Mouse (Mus musculus): ENCODE results near the gene Ppp5c.

Ppp5c gene

DNA sequence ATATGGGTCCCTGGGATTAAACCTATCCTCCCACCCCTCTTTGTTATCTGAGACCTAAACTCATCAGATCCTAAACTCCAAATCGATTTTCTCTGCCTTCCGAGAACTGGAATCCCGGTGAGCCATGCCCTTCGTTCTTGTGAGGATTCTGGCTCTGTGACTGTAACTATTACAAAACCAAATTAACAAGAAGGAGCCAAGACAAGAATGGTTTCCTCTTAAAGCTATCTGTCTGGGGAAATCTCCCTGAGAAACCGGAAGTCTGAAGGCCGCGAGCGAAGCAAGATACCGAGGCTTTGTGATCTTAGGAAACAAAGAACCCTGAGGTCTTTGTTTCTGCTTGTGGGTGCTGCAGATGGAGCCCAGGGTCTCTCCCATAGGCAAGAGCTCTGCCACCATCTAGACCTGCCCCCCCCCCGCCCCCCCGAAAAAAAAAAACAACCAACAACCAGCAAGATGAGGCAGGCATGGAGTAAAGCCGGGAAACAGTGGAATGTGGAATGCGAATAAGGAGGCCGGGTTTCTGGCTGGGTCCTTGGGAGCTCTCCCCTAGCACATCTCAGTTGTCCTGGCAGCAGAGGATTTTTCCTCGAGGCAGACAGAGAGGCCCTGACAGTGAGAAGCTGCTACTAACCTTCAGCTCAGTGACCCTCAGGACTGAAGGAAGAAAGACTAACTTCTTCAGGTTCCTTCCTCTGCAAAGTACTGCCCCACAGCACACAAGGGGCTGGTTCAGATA is 37.5 kb downstream of the Ppp5c start:
- in situ Hi-C loops (cut with MboI, MseI) = loop anchor here in 1 of 2 experiments (10.0 kb wide), 1 partner anchor 45 kb away; the partner anchor contains the start of gene Pnmal2

DNA sequence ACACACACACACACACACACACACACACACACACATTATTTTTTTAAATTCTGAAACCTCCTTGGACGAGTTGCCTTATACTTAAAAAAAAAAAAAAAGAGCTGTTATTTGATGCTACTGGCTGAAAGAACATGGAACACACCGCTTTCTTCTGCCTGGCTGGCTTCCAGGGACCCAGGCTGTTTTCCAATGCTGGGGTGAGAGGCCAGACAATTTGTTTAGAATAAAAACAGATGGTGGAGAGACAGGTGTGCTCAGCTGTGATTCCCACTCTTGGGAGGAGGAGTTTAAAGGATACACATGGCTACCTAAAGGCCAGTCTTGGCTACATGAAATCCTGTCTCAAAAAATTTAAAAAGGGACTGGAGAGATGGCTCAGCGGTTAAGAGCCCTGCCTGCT is 39.3 kb downstream of the Ppp5c start:
- in situ Hi-C loops (cut with MboI, MseI) = no loop called here

DNA sequence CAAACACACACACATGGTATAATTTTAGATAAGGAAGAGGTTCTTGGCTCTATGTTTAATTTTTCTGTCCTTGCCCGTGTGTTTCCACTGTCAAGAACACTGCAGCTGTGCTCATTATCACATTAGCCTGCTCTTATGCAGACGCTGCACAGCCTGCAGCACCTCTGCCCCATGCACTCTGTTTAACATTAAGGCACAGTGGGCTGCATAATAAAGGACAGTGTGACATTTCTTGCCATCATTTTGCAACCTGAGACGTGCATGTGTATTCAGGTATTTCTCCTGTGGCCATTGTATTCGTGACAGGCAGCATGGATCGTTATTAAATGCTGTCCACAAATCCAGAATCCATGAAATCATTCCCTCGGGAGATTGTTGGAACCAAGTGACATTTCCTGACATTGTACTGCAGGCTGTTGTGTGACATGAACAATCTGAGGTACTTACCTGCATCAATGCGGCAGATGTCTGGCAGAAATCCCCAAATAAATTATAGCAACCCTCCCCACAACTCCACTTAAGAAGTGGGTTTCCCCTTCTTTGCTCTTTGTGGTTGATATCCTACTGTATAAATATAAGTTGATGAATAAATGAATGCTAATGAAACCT is 40.1 kb downstream of the Ppp5c start:
- in situ Hi-C loops (cut with MboI, MseI) = no loop called here

DNA sequence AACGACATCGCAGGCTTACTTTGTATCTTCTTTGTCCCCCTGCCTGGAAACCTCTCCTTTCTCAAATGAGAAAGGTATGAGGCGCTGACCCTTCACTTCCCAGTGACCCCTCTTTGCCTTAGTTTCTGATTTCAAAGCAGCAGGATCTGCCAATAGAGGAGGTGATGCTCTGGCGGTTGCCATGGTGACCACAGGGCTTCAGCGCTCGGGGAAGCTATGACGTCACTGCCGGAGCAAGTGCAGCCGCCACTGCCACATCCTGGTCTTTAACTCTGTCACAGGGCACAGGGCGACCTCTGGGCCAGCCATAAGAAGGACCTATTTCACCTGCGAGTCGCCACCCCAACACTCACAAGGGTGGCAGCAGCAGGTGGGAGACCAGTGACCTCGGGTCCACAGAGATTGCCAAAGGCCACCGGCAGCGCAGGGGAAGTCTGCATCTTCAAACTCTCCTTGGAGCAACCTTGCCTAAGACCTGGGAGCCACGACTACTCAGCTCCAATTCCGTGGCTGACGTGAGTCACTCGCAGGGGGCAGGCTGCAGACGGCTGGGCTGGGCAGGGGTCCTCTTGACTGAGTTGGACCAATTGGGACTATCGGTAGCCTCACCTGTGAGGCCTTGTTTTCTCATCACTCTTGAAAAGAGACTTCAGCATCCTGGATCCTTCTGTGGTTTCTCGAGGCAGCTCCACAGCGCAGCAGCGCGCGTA is 44.7 kb downstream of the Ppp5c start, which contains the start of gene Gm42372:
Gene Gm42372, plus strand, starts transcription at position 228 of the 710 bp plus-strand sequence.
- in situ Hi-C loops (cut with MboI, MseI) = no loop called here

DNA sequence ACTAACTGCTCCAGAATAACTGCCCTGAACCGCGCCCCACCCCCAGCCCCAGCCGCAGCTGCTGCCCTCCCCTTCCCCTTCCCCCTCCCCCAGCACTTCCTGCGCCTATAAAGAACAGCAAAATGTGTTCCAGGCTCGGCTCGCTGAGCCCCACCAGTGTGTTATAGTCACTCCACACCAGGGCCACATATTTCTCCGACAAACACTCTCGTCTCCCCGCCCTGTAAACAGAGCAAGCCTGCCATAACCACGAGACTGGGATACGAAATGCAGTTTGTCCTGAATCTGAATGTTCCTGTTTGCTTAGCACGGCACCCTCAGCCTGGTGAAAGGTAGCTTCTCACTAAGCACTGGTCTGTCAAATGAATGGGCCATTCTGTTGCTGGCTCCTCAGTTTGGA is 47.4 kb downstream of the Ppp5c start:
- in situ Hi-C loops (cut with MboI, MseI) = no loop called here

DNA sequence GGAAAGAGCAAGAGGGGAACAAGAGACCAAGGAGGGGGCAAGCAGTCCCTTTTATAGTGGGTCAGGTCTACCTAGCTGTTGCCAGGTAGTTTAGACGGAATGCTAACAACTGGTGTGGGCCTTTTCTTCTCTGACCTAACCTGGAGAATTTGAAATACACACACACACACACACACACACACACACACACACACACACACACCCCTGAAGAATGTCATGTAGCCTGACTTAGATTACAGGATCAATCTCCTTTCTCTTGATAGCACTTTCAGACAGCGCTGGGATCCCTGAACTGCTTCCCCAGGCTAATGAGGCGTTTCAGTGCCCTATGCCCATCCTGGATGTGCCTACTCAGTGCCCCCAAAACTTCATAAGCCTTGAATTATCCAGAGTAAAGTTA is 49.1 kb downstream of the Ppp5c start:
- in situ Hi-C loops (cut with MboI, MseI) = no loop called here

DNA sequence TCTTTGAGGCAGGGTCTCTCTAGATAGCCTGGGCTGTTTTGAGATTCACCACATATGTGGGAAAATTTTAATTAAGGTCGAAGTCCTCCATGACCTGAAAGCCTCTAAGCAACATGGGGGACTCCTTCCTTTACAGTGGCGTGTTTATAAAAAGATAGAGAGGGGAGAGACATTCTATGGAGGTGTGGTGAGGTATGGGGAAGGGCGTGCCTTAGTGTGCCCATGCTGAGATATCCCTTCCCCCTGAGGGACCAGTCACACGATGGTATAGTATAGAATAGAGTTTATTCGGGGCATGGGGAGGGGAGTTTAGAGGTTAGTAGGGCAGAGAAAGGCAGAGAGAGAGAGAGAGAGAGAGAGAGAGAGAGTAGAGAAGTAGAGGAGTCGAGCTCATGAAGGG is 49.6 kb downstream of the Ppp5c start:
- in situ Hi-C loops (cut with MboI, MseI) = no loop called here

DNA sequence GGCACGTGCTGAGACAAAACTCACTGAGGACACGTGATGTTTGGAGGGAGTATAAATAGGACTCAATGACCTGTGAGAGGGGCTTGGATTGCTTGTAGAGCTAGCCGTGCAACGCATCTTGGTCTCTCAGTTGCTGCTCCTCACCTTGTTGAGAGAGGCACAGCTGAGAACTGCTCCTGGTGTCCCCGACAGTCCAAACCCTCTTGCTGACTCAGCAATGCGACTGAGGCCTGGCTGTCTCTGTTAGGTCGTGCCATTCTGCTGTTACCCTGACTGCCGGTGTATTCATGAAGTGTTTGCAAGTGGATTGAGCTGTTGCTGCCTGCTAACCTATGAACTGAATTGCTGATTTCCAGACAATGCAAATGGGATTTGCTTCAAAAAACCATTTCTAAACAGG is 51.4 kb downstream of the Ppp5c start:
- in situ Hi-C loops (cut with MboI, MseI) = no loop called here

DNA sequence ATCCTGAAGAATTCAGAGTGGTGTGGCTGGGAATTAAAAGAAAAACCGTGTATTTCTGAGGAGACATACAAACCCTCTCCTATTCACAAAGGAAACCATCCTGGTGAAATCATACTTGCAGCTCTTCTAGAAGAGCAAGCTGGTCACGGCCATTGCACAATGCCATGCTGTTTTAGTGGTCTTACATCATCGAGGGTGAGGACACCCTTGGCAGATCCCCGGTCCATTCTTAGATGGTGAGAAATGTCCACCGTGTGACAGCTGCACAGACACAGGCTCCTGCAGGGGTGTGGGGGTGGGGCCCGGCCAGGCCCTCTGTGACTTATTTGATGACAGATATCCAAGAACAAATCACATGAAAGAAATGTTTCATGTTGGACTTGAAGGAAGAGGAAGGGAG is 53.7 kb downstream of the Ppp5c start:
- in situ Hi-C loops (cut with MboI, MseI) = no loop called here

DNA sequence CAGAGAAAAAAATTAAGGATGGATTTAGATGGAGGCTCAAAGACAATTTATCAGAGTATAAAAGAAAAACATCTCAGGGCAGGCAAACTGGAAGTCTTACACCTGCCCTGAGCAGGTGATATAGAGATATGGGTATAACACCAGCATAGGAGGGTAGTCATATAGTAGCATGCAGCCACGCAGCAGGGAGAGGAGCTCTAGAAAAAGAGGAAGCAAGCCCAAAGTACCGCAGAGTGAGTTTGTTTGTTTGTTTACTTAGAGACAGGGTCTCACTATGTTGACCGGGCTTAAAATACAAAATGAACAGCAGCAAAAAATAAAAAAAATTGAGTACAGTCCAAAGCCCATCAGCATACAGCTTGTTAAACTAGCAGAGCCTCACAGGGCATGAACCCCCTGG is 56.6 kb downstream of the Ppp5c start:
- in situ Hi-C loops (cut with MboI, MseI) = no loop called here

DNA sequence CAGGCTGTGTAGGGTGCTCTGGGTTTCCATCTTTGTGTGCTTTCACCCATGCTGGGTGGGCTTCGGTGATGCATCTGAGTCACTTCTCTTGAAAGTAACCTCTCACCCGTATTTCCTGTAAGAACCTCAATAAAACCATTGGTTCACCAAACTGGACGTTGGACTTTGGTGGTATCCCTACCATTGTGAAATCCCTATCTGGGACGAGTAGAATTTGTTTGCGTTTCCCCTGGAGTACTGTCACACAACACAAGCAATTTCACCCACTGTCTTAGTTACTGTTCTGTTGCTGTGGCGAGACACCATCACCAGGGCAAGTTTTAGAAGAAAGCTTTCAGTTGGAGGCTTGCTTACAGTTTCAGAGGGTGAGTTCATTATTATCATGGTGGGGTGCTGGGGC is 59.3 kb downstream of the Ppp5c start:
- in situ Hi-C loops (cut with MboI, MseI) = no loop called here

DNA sequence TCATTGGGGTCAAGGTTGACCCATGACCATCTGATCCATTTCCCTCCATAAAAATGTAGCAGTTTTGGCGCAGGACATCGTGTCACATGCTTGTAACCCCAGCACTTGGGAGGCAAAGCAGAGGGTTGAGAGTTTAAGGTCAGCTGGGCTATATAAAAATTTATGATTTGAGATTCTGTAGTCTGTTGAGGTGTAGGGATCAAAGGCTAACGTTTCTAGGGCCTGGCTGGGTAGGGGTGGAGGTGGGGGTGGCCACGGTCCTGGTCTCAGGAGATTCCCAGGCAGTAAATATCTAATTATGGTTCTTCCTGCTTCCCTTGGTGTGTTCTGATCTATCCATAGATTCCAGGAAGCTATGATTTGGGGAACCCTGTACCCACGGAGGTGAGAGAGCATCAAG is 66.0 kb downstream of the Ppp5c start:
- in situ Hi-C loops (cut with MboI, MseI) = no loop called here

DNA sequence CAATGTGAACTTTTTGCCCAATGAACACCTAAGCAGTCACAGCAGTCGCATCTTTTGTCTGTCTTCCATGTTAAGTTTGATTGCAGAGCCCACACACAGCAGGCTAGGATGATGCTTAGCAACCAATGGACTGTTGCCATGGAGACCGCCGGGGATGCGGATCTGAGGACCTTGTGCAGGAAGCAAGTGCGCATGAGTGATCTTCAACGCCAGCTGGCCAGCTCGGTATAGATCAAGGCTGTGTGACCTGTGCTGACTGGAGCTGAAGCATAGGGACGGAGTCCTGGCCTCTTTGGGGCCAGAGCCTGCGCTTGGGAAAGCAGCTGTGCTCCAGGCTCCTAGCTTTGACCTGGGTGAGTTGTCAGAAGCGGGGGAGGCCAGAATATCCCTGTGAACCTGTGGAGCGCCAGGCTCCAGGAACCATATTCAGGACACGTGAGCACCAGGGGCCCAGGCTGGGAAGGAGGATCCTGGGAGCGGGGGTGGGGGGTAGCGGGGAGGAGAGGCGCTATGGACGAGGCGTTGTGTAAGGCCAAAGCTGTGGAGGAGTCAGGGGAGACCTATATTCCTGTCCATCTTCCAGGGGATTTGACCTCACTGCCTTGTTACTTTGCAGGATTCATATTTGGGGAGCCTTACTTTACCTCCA is 68.1 kb downstream of the Ppp5c start, which contains the start of gene Pnmal1:
Gene Pnmal1, plus strand, starts transcription at position 141 of the 649 bp plus-strand sequence.
- in situ Hi-C loops (cut with MboI, MseI) = no loop called here

DNA sequence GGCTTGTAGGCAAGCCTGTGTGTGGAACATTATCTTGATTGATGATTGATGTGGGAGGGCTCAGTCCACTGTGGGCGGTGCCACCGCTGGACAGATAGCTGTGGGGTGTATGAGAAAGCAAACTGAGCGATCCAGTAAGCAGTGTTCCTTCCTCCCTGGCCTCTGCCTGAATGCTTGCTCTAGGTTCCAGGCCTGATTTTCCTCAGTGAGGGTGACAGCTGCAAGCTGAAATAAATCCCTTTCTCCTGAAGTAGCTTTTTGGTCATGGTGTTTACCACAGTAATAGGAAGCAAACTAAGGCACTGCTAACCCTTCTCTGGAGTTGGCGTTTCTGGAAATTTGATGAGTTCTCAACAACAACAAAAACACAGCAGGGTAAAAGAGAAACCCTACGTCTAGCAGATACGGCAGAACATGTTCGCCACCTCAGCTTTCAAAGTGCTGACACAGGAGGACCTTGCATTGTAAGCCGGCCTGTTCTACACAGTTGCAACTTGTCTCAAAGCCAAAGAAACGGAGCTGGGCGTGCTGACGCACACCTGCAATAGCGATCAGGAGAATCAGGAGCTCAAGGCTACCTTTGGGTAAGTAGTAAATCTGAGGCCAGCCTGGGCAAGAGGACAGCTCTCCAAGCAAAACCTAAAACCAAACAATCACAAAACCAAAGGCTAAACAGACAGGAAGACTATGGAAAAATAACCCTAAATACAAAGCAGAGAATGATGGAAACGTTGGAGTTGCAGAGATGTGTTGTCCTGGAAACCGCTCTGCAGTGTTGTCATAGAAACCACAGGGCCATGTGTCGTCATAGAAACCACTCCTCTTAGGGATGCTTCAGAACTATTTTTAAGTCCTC is 71.1 kb downstream of the Ppp5c start:
- in situ Hi-C loops (cut with MboI, MseI) = no loop called here

DNA sequence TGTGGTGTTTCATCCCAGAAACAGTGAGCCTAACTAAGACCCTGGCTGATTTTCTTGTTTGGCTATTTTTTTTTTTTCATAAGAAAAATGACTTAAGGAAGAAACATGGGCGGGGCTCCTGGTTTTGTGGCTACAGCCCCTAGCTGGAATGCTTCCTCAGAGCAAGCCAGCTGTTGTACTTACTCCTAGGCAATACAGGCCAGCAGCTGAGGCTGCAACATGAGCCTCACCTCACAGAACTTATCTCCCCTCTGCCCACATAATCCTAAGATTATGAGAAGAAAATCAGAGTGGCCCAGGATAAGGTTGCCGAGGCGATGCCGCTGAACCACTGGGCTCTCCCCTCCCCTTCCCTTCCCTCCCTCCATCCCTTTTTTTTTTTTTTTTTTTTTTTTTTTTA is 72.0 kb downstream of the Ppp5c start:
- in situ Hi-C loops (cut with MboI, MseI) = no loop called here

All from T-helper 17 cell (primary cell).